Mouse (Mus musculus) cortical plate, adult 2 months (tissue): ENCODE results near the gene Dennd1c.

Experiments used
- CTCF ChIP-seq: fragments of 200-500 bp; IDR thresholded peaks from 2 replicates; pipeline ENCODE4 v1.5.1; 2011; ENCODE audit warnings: mild to moderate bottlenecking, control low read depth, low read length; ENCODE audit not compliant: insufficient read depth; ENCODE audit errors: extremely low read depth
- POLR2A ChIP-seq: fragments of 200-500 bp; IDR thresholded peaks from 2 replicates; pipeline ENCODE4 v1.6.1; 2011; ENCODE audit warnings: mild to moderate bottlenecking, low read length, control low read depth; ENCODE audit not compliant: insufficient read depth; ENCODE audit errors: extremely low read depth

- TF ChIP-seq CTCF (no peak), POLR2A (no peak)
Observed at GRCm38 (mm10) chr17:57116801-57117200, 38.5 kb upstream of the Dennd1c start.
